Mouse (Mus musculus) heart, adult 11 months (tissue): ENCODE data around the gene Phlpp1.

Experiments used
- DNase-seq: peaks from one replicate; pipeline ENCODE4 v3.0.0; 2022

Phlpp1 gene

GRCm38 (mm10) chr1:106168001-106168400 lies 3.6 kb upstream of the Phlpp1 start:
- DNase-seq: peak; percentile 44

DNA sequence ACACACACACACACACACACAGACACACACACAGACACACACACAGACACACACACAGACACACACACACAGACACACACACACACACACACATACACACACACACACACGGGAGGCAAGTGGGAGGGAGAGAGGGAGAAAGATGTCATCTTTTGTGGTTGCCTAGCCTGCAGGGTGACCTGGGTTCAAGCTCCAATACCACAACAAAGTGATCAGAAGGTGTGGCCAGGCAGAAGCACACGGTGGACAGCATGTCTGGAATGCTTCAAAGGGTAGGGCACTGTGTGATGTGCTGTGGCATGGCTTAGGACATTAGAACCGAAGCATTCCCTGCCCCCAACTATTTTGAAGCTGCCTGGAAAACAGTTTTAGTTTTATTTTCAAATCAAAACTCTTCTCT lies 2.8 kb upstream of the Phlpp1 start:
- DNase-seq: peak; percentile 40

- peak; percentile 85 for DNase-seq
Observed at GRCm38 (mm10) chr1:106169741-106170265, 1.7 kb upstream of the Phlpp1 start.

GRCm38 (mm10) chr1:106172301-106172930 lies 864 bp downstream of the Phlpp1 start:
- peak; percentile 96 for DNase-seq

DNA sequence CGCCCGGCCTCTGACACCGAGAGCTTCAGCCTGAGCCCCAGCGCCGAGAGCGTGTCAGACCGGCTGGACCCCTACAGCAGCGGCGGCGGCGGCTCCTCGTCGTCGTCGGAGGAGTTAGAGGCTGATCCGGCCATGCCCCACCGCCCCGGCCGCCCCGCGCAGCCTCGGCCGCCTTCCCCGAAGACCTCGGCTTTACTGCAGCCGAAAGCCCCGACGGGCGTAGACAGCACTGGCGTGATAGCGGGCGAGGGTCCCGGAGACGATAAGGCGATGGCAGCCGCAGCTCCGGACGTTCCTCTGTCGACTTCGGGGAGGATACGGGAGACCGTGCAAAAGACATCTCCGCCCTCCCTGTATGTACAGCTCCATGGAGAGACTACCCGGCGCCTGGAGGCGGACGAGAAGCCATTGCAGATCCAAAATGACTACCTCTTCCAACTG lies 1.4 kb downstream of the Phlpp1 start:
- DNase-seq: peak; percentile 92

DNA sequence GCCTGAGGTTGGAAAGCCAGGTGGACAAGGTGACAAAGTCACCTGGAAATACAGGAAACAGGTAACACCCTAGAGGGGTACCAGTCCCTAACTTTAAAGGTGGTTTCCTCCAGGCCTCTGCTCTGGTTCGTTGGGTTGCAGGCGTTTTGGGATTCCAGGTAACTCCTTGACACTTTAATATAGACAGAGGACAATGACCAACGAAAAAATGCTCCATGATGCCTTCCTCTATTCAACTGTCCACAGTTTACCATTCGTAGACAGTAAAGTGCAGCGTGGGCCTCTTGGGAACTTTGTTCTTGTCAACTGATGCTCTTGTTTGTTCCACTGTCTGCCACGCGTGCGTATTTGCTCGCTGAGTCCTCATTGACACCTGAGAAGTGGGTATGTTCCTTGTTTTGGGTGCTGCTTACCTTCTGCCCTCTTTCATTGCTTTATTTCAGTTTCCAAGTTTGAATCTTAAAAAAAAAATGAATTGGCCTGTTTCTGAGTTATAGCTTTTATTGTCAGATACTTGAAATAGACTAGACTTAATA lies 2.1 kb downstream of the Phlpp1 start:
- DNase-seq: peak; percentile 87

DNA sequence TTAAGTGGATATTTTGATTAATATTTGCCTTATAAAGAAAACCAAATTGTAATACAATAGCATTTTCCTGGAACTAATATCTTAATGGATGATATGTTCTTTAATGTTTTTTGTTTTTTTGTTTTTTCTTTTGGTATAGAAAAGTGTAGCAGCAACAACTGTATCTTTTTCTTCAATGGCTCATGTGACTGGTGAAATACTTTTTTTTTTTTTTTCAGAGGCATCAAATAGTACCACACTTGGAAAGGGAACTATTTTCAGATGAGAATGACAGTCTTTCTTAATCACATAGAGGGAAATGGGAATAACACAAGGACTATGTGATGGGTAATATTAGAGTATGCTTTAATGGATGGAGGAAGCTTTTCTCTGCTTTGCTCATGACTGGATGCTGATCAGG lies 3.0 kb downstream of the Phlpp1 start:
- DNase-seq: no peak

GRCm38 (mm10) chr1:106175360-106175759 lies 3.8 kb downstream of the Phlpp1 start:
- peak; percentile 41 for DNase-seq

DNA sequence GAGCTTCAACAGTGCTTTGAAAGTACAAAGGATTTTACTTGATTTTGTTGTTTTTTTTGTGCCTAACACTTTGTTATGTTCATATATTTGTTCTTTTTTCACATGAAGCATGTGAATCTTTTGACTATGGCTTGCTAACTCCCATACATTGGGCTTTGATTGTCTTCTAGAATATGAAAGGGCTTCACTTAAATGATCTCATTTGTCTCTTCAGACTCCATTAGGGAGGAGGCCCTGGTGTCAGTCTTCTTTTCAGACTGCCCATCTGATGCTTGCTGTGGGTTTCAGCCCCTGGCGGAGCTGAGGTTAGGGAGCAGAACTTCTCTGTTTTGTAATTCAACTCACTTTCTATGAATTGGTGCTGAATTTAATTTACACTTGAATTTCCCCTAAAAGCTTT lies 5.2 kb downstream of the Phlpp1 start:
- no peak for DNase-seq

DNA sequence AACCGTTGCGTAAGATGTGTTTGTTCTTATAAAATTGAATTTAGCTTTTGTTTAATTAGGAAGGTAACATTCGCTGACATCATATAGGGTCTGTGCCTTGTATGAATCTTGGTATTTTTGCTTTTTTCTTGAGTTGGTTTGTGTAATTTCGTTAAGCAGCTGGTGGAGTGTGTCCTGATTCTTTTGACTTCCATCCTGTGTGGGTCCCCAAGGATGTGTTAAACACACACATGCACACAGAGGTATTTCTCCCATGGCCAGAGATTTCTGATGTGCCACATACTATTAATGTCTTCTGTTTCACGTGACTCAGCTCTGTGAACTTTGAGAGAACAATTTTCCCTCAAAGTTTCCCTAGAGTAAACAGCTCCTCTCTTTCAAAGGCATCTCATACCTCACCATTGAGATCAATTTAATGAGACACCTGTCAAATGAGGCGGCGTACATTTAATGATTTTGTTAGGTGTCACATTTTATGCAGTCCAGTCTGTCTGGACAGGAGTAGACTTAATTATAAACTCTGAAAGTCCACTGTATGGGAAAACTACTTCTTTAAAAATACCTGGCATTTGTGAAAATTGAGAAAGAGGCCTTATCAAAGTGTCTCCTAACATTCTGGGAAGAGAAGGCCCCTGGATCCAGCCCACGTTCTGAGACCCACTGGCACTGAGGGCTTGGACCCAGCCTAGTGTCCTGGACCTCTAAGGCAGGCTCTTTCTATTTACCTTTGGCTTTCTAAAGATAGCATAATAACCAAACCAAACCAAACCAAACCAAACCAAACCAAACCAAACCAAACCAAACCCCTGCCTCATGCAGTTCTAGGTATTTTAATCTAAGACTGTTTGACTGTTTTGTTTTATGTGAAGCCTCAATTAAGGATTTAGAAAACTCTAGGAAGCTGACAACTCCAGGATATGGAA lies 6.6 kb downstream of the Phlpp1 start:
- DNase-seq: peak; percentile 77

DNA sequence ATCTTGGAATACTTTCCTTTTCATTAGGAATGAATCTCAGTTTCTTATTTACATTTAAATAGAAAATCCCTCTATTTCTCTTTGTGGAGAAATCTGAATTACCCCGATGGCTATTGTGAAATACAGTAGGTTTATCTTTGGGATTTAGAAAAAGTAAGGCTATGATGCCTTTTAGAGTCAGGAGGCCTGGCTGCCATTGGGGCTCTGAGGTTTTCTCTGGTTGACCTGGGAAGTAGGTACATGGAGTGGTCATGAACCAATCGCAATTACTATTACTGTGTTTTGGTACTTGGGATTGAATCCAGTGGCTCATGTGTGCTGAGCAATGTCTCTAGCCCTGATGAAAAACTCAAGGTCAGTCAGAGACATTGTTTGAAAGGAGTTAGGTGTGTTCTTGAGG lies 12.1 kb downstream of the Phlpp1 start:
- peak; percentile 73 for DNase-seq

- DNase-seq: no peak
Observed at GRCm38 (mm10) chr1:106184780-106185460, 13.4 kb downstream of the Phlpp1 start.

DNA sequence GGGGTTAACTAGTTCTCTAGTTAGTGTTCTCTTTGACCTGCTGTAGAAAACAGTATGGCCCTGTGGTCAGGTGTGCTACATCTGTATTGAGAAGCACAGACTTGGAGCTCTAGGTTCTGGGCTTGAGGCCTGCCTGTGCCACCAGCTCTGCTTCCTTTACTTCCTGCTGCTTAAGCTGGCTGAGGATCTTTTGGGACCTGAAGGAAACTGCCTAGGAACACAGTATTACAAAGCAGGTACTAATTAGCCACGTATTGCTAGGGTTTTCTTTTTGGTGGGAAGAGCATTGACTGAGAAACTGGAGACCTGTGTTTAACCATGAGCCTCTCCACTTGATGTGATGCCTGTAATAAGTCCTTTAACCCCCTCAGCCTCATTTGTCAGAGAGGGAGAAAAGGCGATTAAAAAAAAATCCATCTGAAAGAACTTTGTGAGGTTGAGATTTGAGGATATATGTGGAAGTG lies 13.9 kb downstream of the Phlpp1 start:
- peak; percentile 81 for DNase-seq

- DNase-seq: peak; percentile 41
Observed at GRCm38 (mm10) chr1:106186062-106186461, 14.5 kb downstream of the Phlpp1 start.

DNA sequence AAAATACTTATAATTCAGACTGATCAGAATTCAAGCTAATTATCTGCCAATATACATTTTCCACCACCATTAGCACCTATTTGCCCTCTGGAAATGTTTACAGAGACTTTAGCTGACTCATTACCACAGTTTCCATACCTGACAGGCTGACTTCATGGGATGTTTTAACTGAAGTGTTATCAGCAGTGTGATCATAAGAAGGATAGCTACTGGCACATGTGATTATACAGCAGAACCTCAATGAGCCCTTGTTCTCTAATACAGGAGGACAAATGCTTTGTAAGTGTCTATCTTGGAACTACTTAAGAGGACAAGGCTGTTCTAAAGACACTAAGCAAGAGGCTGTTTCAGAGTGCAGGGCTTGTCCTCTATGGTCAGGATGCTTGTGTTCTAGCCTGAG lies 15.9 kb downstream of the Phlpp1 start:
- no peak for DNase-seq

DNA sequence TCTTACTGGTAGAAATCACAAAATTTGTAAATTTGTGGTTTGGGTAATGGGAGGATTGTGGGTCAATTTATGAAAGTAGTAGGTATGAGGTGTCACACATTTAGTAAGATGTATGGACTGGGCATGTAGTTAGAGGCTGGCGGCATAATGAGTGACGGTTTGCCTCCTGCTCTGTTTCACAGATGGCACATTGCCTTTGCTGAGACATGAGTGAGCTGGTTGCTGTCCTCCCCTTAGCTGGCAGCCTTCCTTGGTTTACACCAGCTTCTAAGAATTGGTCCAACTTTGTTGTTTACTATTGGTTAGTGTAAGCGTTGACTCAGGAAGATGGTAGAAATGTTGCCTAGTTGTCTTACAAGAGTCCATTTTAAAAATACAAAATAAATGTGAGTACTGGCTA lies 17.2 kb downstream of the Phlpp1 start:
- peak; percentile 66 for DNase-seq

DNA sequence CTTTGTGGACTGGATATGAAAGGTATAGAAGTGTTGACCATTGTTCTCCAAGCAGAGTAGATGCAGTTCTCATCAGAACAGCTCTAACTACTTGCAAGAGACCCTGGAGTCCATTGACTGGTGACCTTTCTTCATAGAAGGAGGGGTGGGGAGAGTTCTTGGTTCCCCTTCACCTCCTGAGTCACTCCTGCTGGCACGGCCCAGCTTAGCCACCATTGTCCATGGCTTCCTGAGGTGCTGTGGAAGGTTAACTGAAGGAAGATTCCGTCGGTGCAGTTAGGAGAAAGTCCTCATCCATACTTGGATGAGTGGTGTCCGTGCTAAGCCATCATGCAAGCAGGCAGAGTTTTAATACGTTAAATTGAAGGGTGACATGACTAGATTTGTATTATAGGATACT lies 17.8 kb downstream of the Phlpp1 start:
- DNase-seq: peak; percentile 92

DNA sequence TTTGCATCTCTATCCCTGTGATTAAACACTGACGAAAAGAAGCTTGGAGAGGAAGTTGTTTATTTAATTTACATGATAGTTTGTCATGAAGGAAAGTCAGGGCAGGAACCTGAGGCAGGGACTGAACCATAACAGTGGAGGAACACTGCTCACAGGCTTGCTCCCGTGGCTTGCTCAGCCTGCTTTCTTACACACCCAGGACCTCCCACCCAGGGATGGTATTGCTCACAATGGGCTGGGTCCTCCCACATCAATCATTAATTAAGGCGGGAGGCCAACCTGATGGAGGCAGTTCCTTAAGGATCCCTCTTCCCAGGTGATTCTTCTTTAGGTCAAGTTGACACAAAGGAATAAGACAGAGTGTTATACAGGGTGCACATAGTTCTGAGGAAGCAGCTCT lies 19.1 kb downstream of the Phlpp1 start:
- peak; percentile 74 for DNase-seq

GRCm38 (mm10) chr1:106191885-106192284 lies 20.3 kb downstream of the Phlpp1 start:
- DNase-seq: peak; percentile 64

DNA sequence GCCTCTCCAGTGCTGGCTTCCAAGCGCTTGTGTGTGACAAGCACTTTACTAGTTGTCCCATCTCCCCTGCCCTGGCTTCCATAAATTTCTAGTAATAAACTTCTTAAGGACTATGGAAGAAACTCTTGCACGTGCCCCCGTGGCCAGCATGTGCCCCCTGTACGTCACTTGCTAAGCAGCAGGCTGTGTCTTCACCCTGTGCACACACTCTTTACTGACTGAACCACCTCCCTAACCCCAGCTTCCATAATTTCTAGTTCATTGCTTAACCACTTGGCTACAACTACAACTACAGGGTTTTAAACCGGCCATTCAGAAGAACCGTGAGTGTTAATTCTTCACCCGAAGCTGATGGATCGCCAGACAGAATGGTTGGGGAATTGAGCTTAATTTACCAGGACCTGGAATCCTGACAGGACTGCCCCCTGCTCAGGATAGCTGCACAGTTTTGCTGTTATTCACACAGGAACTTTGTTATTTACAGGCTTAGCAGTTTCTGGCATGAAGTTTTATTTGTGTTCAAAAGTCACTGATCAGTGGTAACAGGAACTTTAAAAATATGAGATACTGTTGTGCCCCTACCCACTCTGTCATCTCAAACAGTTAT lies 21.4 kb downstream of the Phlpp1 start:
- peak; percentile 64 for DNase-seq

- DNase-seq: peak; percentile 74
Observed at GRCm38 (mm10) chr1:106193487-106193886, 21.9 kb downstream of the Phlpp1 start.

GRCm38 (mm10) chr1:106194263-106194662 lies 22.7 kb downstream of the Phlpp1 start:
- DNase-seq: peak; percentile 78
